Comparison of ENCODE assay signal across 21 mouse cellular contexts in the genomic region with DNA sequence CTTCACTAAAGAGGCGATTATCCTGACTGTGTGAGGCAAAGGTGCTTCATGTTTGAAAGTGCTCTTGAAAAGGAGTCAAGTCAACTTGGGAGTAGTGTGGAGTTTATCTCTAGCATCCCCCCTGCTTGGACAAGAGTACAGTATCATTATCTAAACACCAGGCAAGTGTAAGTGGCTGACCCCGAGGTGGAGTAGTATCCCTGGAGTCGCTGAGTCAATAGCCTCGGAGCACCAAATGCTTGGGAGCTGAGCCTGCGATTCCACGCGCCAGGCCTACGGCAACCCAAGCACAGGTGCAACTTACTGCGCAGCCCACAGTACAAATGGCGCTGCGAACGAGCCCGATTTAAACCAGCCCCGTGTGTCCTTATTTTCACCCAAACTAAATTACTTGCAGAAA.
DNase-seq lines count a peak whose midpoint lies in the region; ATAC-seq and TF ChIP-seq lines count a peak whose summit lies in the region.
"Had no signal": no experiment of that assay in that cellular context is flagged by ENCODE, and none has a peak within 500 bp of the region (broad histone marks: within the 10 kb centered on the region; RNA-seq: fewer than 3 reads in every experiment).

No protein-coding gene starts in this region.

- no peak overlapping the region for H3K9ac ChIP-seq in forebrain, embryonic 11.5 days (ENCODE audit: low read length)
- no peak overlapping the region for H3K9ac ChIP-seq in forebrain, embryonic 14.5 days (ENCODE audit: low read length)
- H3K9ac ChIP-seq in lung, embryonic 14.5 days, result no peak overlapping the region
- H3K9ac ChIP-seq in midbrain, embryonic 11.5 days (ENCODE audit: low read length), result no peak overlapping the region
- H3K9ac ChIP-seq in midbrain, postnatal 0 days (replicated peaks; ENCODE audit: low read length, poor library complexity, severe bottlenecking), result no peak overlapping the region
- H3K9ac ChIP-seq in midbrain, embryonic 13.5 days (replicated peaks), result no peak overlapping the region
- no peak overlapping the region for H3K9ac ChIP-seq in hindbrain, embryonic 13.5 days
- H3K9ac ChIP-seq: embryonic facial prominence, embryonic 15.5 days; heart, embryonic 12.5 days had no signal

- no peaks in the 10 kb centered on the region for H3K9me3 ChIP-seq in forebrain, embryonic 11.5 days (ENCODE audit: control insufficient read depth, low read length)
- no peaks in the 10 kb centered on the region for H3K9me3 ChIP-seq in forebrain, embryonic 14.5 days (replicated peaks; ENCODE audit: control insufficient read depth, low read length)
- H3K9me3 ChIP-seq in lung, embryonic 14.5 days (ENCODE audit: low read depth, low read length), result no peaks in the 10 kb centered on the region
- H3K9me3 ChIP-seq in midbrain, embryonic 11.5 days (ENCODE audit: control insufficient read depth, low read length), result no peaks in the 10 kb centered on the region
- H3K9me3 ChIP-seq in midbrain, postnatal 0 days (ENCODE audit: low read length), result no peaks in the 10 kb centered on the region
- H3K9me3 ChIP-seq in midbrain, embryonic 13.5 days, result no peaks in the 10 kb centered on the region
- no peaks in the 10 kb centered on the region for H3K9me3 ChIP-seq in hindbrain, embryonic 13.5 days
- H3K9me3 ChIP-seq: embryonic facial prominence, embryonic 15.5 days; forebrain, embryonic 10.5 days; heart, embryonic 12.5 days had no signal

- no peak overlapping the region for H3K4me2 ChIP-seq in forebrain, embryonic 11.5 days (ENCODE audit: low read depth, low read length, severe bottlenecking)
- H3K4me2 ChIP-seq in forebrain, embryonic 14.5 days (ENCODE audit: low read length), result no peak overlapping the region
- H3K4me2 ChIP-seq in lung, embryonic 14.5 days, result no peak overlapping the region
- no peak overlapping the region for H3K4me2 ChIP-seq in midbrain, embryonic 11.5 days
- no peak overlapping the region for H3K4me2 ChIP-seq in midbrain, postnatal 0 days (ENCODE audit: low read depth, low read length, poor library complexity, severe bottlenecking)
- H3K4me2 ChIP-seq in midbrain, embryonic 13.5 days (replicated peaks), result no peak overlapping the region
- H3K4me2 ChIP-seq in hindbrain, embryonic 13.5 days, result no peak overlapping the region
- H3K4me2 ChIP-seq: embryonic facial prominence, embryonic 15.5 days; heart, embryonic 12.5 days had no signal

- WGBS in forebrain, embryonic 11.5 days, result 56% methylated on average over 14 of the region's 14 CpGs
- 57% methylated on average over 14 of the region's 14 CpGs for WGBS in forebrain, embryonic 14.5 days
- 60% methylated on average over 14 of the region's 14 CpGs for WGBS in lung, embryonic 14.5 days
- 70% methylated on average over 14 of the region's 14 CpGs for WGBS in midbrain, embryonic 11.5 days
- 63% methylated on average over 14 of the region's 14 CpGs for WGBS in midbrain, postnatal 0 days
- 60% methylated on average over 14 of the region's 14 CpGs for WGBS in midbrain, embryonic 13.5 days
- 86% methylated on average over 14 of the region's 14 CpGs for WGBS in hindbrain, embryonic 13.5 days

- peak; percentile 53 for DNase-seq in forebrain, embryonic 11.5 days (ENCODE audit: low spot score)
- DNase-seq in forebrain, embryonic 14.5 days (ENCODE audit: low spot score), result no peak
- DNase-seq in lung, embryonic 14.5 days, result peak; percentile 24
- DNase-seq in lung, adult 18-20 months, result no peak
- no peak for DNase-seq in midbrain, embryonic 11.5 days (ENCODE audit: low spot score, missing footprints)
- DNase-seq in midbrain, postnatal 0 days (ENCODE audit: low spot score), result no peak
- DNase-seq: adrenal gland, postnatal 14 days; cerebellum, adult 18-20 months; cerebellum, adult 9-11 months; cerebellum, postnatal 36 days; gastrocnemius, postnatal 10 days; heart, adult 2 months had no signal

- no peak for ATAC-seq in forebrain, embryonic 11.5 days (replicated peaks; ENCODE audit: low FRiP score)
- ATAC-seq in forebrain, embryonic 14.5 days, result no peak
- ATAC-seq in lung, embryonic 14.5 days (ENCODE audit: insufficient read depth), result peak; percentile 62; the same call in 1 of the 2 replicates
- ATAC-seq in midbrain, embryonic 11.5 days (ENCODE audit: low FRiP score), result peak; percentile 47; the same call in 1 of the 2 replicates
- no peak for ATAC-seq in midbrain, postnatal 0 days (ENCODE audit: low FRiP score)
- ATAC-seq in midbrain, embryonic 13.5 days, result peak; percentile 53; the same call in 1 of the 2 replicates
- no peak for ATAC-seq in hindbrain, embryonic 13.5 days (ENCODE audit: low FRiP score)
- ATAC-seq: activated CD4-positive, CD25-positive, alpha-beta regulatory T cell, adult 4 months; forebrain, embryonic 16.5 days; hindbrain, postnatal 0 days had no signal

- no peaks in the 10 kb centered on the region for H3K36me3 ChIP-seq in forebrain, embryonic 11.5 days (ENCODE audit: control insufficient read depth, insufficient read depth, low read length)
- no peaks in the 10 kb centered on the region for H3K36me3 ChIP-seq in forebrain, embryonic 14.5 days (ENCODE audit: control insufficient read depth, insufficient read depth, low read length)
- H3K36me3 ChIP-seq in lung, embryonic 14.5 days (ENCODE audit: insufficient read depth), result no peaks in the 10 kb centered on the region
- H3K36me3 ChIP-seq in midbrain, embryonic 11.5 days (ENCODE audit: control insufficient read depth, insufficient read depth, low read length), result no peaks in the 10 kb centered on the region
- no peaks in the 10 kb centered on the region for H3K36me3 ChIP-seq in midbrain, postnatal 0 days (ENCODE audit: insufficient read depth, low read length)
- H3K36me3 ChIP-seq in midbrain, embryonic 13.5 days, result no peaks in the 10 kb centered on the region
- no peaks in the 10 kb centered on the region for H3K36me3 ChIP-seq in hindbrain, embryonic 13.5 days
- H3K36me3 ChIP-seq: embryonic facial prominence, embryonic 15.5 days; forebrain, embryonic 10.5 days; heart, embryonic 12.5 days had no signal

- no peak overlapping the region for H3K27ac ChIP-seq in forebrain, embryonic 11.5 days (ENCODE audit: low read depth, low read length)
- no peak overlapping the region for H3K27ac ChIP-seq in forebrain, embryonic 14.5 days (ENCODE audit: low read depth, low read length)
- H3K27ac ChIP-seq in lung, embryonic 14.5 days (ENCODE audit: low read depth), result no peak overlapping the region
- no peak overlapping the region for H3K27ac ChIP-seq in midbrain, embryonic 11.5 days (ENCODE audit: low read depth, low read length)
- H3K27ac ChIP-seq in midbrain, postnatal 0 days (ENCODE audit: low read depth, low read length), result no peak overlapping the region
- H3K27ac ChIP-seq in midbrain, embryonic 13.5 days, result no peak overlapping the region
- H3K27ac ChIP-seq in hindbrain, embryonic 13.5 days, result no peak overlapping the region
- H3K27ac ChIP-seq: embryonic facial prominence, embryonic 15.5 days; forebrain, embryonic 10.5 days; heart, adult 2 months; hindbrain, postnatal 0 days had no signal

- peaks cover 8% of the 10 kb centered on the region for H3K4me1 ChIP-seq in forebrain, embryonic 11.5 days (replicated peaks; ENCODE audit: control insufficient read depth, insufficient read depth, low read length)
- peaks cover 5% of the 10 kb centered on the region for H3K4me1 ChIP-seq in forebrain, embryonic 14.5 days (ENCODE audit: control insufficient read depth, insufficient read depth, low read length)
- no peaks in the 10 kb centered on the region for H3K4me1 ChIP-seq in lung, embryonic 14.5 days (ENCODE audit: insufficient read depth)
- H3K4me1 ChIP-seq in midbrain, embryonic 11.5 days (ENCODE audit: control insufficient read depth, insufficient read depth, low read length), result peaks cover 19% of the 10 kb centered on the region
- no peaks in the 10 kb centered on the region for H3K4me1 ChIP-seq in midbrain, postnatal 0 days (ENCODE audit: insufficient read depth, low read length)
- H3K4me1 ChIP-seq in midbrain, embryonic 13.5 days (replicated peaks), result peaks cover 18% of the 10 kb centered on the region
- H3K4me1 ChIP-seq in hindbrain, embryonic 13.5 days (replicated peaks), result no peaks in the 10 kb centered on the region; the same call in 1 of the 2 replicates

- no peak overlapping the region for H3K4me3 ChIP-seq in forebrain, embryonic 11.5 days (ENCODE audit: low read depth, low read length)
- no peak overlapping the region for H3K4me3 ChIP-seq in forebrain, embryonic 14.5 days (ENCODE audit: low read depth, low read length)
- H3K4me3 ChIP-seq in lung, embryonic 14.5 days (ENCODE audit: low read depth, low read length), result no peak overlapping the region
- no peak overlapping the region for H3K4me3 ChIP-seq in midbrain, embryonic 11.5 days (ENCODE audit: low read depth, low read length)
- H3K4me3 ChIP-seq in midbrain, postnatal 0 days (ENCODE audit: low read depth, low read length), result no peak overlapping the region
- no peak overlapping the region for H3K4me3 ChIP-seq in midbrain, embryonic 13.5 days (replicated peaks)
- no peak overlapping the region for H3K4me3 ChIP-seq in hindbrain, embryonic 13.5 days
- H3K4me3 ChIP-seq: embryonic facial prominence, embryonic 15.5 days; erythroblast, embryonic 14.5 days; forebrain, embryonic 10.5 days; heart, adult 2 months; heart, embryonic 12.5 days had no signal

- peaks cover 53% of the 10 kb centered on the region for H3K27me3 ChIP-seq in forebrain, embryonic 11.5 days (ENCODE audit: control insufficient read depth, insufficient read depth, low read length)
- peaks cover 18% of the 10 kb centered on the region for H3K27me3 ChIP-seq in forebrain, embryonic 14.5 days (replicated peaks; ENCODE audit: control insufficient read depth, insufficient read depth, low read length)
- H3K27me3 ChIP-seq in lung, embryonic 14.5 days (ENCODE audit: insufficient read depth, low read length), result no peaks in the 10 kb centered on the region
- H3K27me3 ChIP-seq in midbrain, embryonic 11.5 days (ENCODE audit: control insufficient read depth, insufficient read depth, low read length), result peaks cover 19% of the 10 kb centered on the region
- H3K27me3 ChIP-seq in midbrain, postnatal 0 days (ENCODE audit: insufficient read depth, low read length), result no peaks in the 10 kb centered on the region
- H3K27me3 ChIP-seq in midbrain, embryonic 13.5 days, result peaks cover 51% of the 10 kb centered on the region
- H3K27me3 ChIP-seq in hindbrain, embryonic 13.5 days, result no peaks in the 10 kb centered on the region
- H3K27me3 ChIP-seq: embryonic facial prominence, embryonic 15.5 days; heart, embryonic 12.5 days had no signal

- TF ChIP-seq CTCF in lung, embryonic 14.5 days (IDR thresholded peaks at IDR 0.05; ENCODE audit: low read depth), result no peak
- TF ChIP-seq CTCF in midbrain, postnatal 0 days (IDR thresholded peaks at IDR 0.05), result no peak

Comparison
In these comparisons a context has a peak if more than half of its experiments do, and no peak if none do; other contexts are left out.
1. ATAC-seq: peak in lung, embryonic 14.5 days (single experiment), midbrain, embryonic 11.5 days (single experiment) and midbrain, embryonic 13.5 days (single experiment); none in forebrain, embryonic 11.5 days (single experiment), forebrain, embryonic 14.5 days (single experiment), midbrain, postnatal 0 days (single experiment) and hindbrain, embryonic 13.5 days (single experiment).
2. DNase-seq: peak in forebrain, embryonic 11.5 days (single experiment) and lung, embryonic 14.5 days (single experiment); none in forebrain, embryonic 14.5 days (single experiment), lung, adult 18-20 months (0 of 2), midbrain, embryonic 11.5 days (single experiment) and midbrain, postnatal 0 days (single experiment).